Mouse (Mus musculus): ENCODE measurements around the gene Bard1. TPM values are rescaled to one million over a fixed set of nuclear protein-coding genes. Genes with fewer than 3 reads are reported as not detected.

Bard1 gene
- polyA plus RNA-seq (2015; fragmentation: Nextera tagmentation; extraction: Ambion mirVana), result 2.4 and 2.7 TPM in 2 replicates

GRCm38 (mm10) chr1:71102344-71103173, at the start of gene Bard1:
TSS of gene Bard1 (minus strand) at chr1:71103146.
- WGBS, result under 1% methylated on average over 68 of the region's 69 CpGs
- Histone ChIP-seq H3K9ac (peak within 1 kb of the TSS; percentile 73), H3K27ac (peak within 1 kb of the TSS; percentile 77), H3K9me3 (no peaks in the 10 kb centered on the region), H3K36me3 (no peaks in the 10 kb centered on the region), H3K27me3 (no peaks in the 10 kb centered on the region), H3K4me1 (peaks cover 18% of the 10 kb centered on the region), H3K4me3 (peak within 1 kb of the TSS; percentile 82), H3K4me2 (replicated peaks) (peak within 1 kb of the TSS; percentile 68)
- ATAC-seq (ENCODE audit: low FRiP score, low read depth), result peak; percentile 95

- WGBS, result 83% methylated on average over 4 of the region's 4 CpGs
- Histone ChIP-seq H3K9ac (no peak overlapping the region), H3K27me3 (no peaks in the 10 kb centered on the region), H3K4me1 (no peaks in the 10 kb centered on the region), H3K9me3 (peaks cover 3% of the 10 kb centered on the region; the same call in 1 of the 2 replicates), H3K27ac (no peak overlapping the region), H3K4me2 (replicated peaks) (no peak overlapping the region), H3K36me3 (no peaks in the 10 kb centered on the region), H3K4me3 (no peak overlapping the region)
- no peak for ATAC-seq (ENCODE audit: low FRiP score, low read depth)
These were observed 24.2 kb upstream of the Bard1 start for GRCm38 (mm10) chr1:71127171-71127570.

- no peak overlapping the region for H3K9ac ChIP-seq
- no peak overlapping the region for H3K27ac ChIP-seq
- no peaks in the 10 kb centered on the region for H3K36me3 ChIP-seq
- ATAC-seq (ENCODE audit: low FRiP score, low read depth), result no peak
- no peaks in the 10 kb centered on the region for H3K9me3 ChIP-seq
- H3K4me2 ChIP-seq (replicated peaks), result no peak overlapping the region
- 67% methylated on average over 2 of the region's 2 CpGs for WGBS
- H3K4me1 ChIP-seq, result no peaks in the 10 kb centered on the region
- no peaks in the 10 kb centered on the region for H3K27me3 ChIP-seq
- H3K4me3 ChIP-seq, result no peak overlapping the region
These were observed 15.6 kb upstream of the Bard1 start for GRCm38 (mm10) chr1:71118511-71118910.

DNA sequence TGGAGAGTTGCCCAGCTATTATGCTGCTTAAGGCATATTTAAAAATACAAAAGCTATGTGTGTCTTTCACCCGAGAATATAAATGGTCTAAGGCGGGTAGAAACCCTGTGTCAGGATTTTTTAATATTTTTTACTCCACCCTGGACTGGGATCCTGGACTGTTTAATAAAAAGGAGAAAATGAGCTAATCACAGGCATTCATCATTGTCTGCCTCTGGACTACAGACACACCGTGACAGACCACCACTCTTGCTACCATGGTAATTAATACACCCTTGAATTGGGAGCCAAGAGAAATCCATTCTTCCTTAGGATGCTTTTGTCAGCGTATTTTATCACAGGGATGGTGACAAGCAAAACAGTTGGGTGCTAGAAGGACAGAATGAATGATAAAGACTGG, 14.3 kb upstream of the Bard1 start:
- H3K4me1 ChIP-seq, result 0 out of 2 replicates have a peak, but pooled peaks cover under 1% of the 10 kb centered on the region
- H3K36me3 ChIP-seq, result no peaks in the 10 kb centered on the region
- H3K4me3 ChIP-seq, result no peak overlapping the region
- WGBS, result 79% methylated on average over 4 of the region's 4 CpGs
- no peak overlapping the region for H3K9ac ChIP-seq
- H3K27me3 ChIP-seq, result no peaks in the 10 kb centered on the region
- no peak overlapping the region for H3K27ac ChIP-seq
- H3K4me2 ChIP-seq (replicated peaks), result no peak overlapping the region
- no peaks in the 10 kb centered on the region for H3K9me3 ChIP-seq
- ATAC-seq (ENCODE audit: low FRiP score, low read depth), result no peak

DNA sequence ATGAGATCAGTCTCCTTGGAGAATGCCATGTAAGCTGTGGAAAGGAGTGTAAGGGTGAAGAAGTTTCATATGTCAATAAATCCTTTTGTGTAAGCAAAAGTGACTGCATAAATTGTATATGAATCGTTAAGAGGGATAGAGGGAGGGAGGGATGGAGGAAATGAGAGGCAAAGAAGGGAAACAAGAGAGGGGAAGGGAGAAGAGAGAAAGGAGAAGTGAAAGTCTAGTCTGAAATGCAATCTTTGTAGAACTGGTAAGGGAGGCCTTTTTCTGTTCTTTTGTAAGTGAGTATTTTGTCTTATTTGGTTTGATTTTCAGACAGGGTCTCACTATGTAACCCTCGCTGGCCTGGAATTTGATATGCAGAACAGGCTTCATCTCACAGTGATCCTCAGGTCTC, 12.8 kb upstream of the Bard1 start:
- no peak overlapping the region for H3K27ac ChIP-seq
- peaks cover 4% of the 10 kb centered on the region; the same call in 1 of the 2 replicates for H3K4me1 ChIP-seq
- ATAC-seq (ENCODE audit: low FRiP score, low read depth), result no peak
- 69% methylated on average over 2 of the region's 2 CpGs for WGBS
- H3K9me3 ChIP-seq, result no peaks in the 10 kb centered on the region
- no peak overlapping the region for H3K4me2 ChIP-seq (replicated peaks)
- H3K27me3 ChIP-seq, result no peaks in the 10 kb centered on the region
- no peak overlapping the region for H3K4me3 ChIP-seq
- no peaks in the 10 kb centered on the region for H3K36me3 ChIP-seq
- no peak overlapping the region for H3K9ac ChIP-seq

- no peak overlapping the region for H3K9ac ChIP-seq
- no peak overlapping the region for H3K27ac ChIP-seq
- H3K4me2 ChIP-seq (replicated peaks), result peak overlapping the region; percentile 48
- peaks cover 13% of the 10 kb centered on the region for H3K4me1 ChIP-seq
- 10% methylated on average over 10 of the region's 10 CpGs for WGBS
- no peaks in the 10 kb centered on the region for H3K27me3 ChIP-seq
- no peaks in the 10 kb centered on the region for H3K9me3 ChIP-seq
- H3K4me3 ChIP-seq, result no peak overlapping the region
- ATAC-seq (ENCODE audit: low FRiP score, low read depth), result peak; percentile 55; the same call in 1 of the 2 replicates
- H3K36me3 ChIP-seq, result no peaks in the 10 kb centered on the region
These were observed 6.9 kb upstream of the Bard1 start for GRCm38 (mm10) chr1:71109858-71110257.

DNA sequence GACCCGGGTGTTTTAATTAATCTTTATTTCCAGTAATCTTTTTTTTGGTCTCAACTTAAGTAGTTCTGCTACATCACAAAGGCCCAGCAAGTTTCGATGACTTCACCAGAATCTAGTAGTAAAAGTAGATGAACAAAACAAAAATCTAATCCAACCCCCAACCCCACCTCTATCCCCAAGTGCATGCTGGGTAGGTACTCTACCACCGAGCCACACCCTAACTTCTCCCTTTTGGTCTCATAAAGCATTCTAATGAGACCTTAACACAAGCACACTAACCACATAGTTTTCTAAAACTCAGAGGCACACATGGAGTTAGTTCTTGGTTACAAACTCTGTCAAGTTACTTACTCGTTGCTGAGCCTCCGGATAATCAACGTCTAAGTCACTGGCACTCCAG, 3.2 kb upstream of the Bard1 start:
- WGBS, result 92% methylated on average over 6 of the region's 6 CpGs
- no peak overlapping the region for H3K4me3 ChIP-seq

GRCm38 (mm10) chr1:71105724-71106123, 2.8 kb upstream of the Bard1 start:
- H3K27me3 ChIP-seq, result no peaks in the 10 kb centered on the region
- no peaks in the 10 kb centered on the region for H3K36me3 ChIP-seq
- H3K4me3 ChIP-seq, result no peak overlapping the region
- no peaks in the 10 kb centered on the region for H3K9me3 ChIP-seq
- H3K9ac ChIP-seq, result no peak overlapping the region
- peaks cover 15% of the 10 kb centered on the region for H3K4me1 ChIP-seq
- no peak overlapping the region for H3K4me2 ChIP-seq (replicated peaks)
- ATAC-seq (ENCODE audit: low FRiP score, low read depth), result no peak
- 89% methylated on average over 8 of the region's 8 CpGs for WGBS
- no peak overlapping the region for H3K27ac ChIP-seq

More for the DNA sequence above, 3.2 kb upstream of the Bard1 start:
- Histone ChIP-seq H3K36me3 (no peaks in the 10 kb centered on the region), H3K4me1 (peaks cover 15% of the 10 kb centered on the region), H3K9ac (no peak overlapping the region), H3K4me2 (replicated peaks) (no peak overlapping the region), H3K27me3 (no peaks in the 10 kb centered on the region), H3K27ac (no peak overlapping the region), H3K9me3 (no peaks in the 10 kb centered on the region)
- ATAC-seq (ENCODE audit: low FRiP score, low read depth), result no peak

DNA sequence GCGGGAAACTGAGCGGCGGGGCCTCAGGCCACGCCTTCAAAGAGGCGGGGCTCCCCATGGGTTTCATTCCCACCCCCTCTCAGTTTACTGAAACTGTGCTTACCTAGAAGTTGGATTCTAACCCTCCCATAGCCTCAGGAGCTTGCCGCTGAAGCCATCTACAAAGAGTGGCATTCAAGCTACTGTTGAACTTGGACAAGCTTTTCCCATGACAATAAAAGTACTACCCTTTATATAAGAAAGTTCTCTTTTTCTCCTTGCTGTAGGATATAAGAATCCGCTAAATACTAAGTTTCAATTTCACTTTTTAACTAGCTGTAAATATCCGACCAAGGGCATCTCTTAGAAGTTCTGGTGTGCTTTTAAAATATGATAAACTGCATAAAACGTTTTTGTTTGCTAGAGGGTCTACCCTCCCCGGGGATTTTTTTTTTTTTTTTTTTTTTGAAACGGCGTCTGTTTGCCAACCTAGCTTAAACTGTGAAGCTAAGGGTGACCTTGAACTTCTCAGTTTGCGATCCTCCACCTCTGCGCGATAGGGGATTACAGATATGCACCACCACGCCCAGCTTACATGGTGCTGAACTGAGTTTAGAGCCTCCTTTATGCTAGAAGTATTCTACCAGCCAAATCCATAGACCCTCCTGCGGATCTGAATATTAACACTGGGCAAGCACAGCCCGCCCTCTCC, 373 bp upstream of the Bard1 start:
- ATAC-seq (ENCODE audit: low FRiP score, low read depth), result no peak
- Histone ChIP-seq H3K4me2 (replicated peaks) (peak overlapping the region; percentile 68), H3K27me3 (no peaks in the 10 kb centered on the region), H3K4me1 (peaks cover 18% of the 10 kb centered on the region), H3K27ac (peak overlapping the region; percentile 77; the same call in 1 of the 2 replicates), H3K9me3 (no peaks in the 10 kb centered on the region), H3K9ac (0 out of 2 replicates have a peak overlapping the region, but pooled peaks have one; percentile 73), H3K4me3 (peak overlapping the region; percentile 82), H3K36me3 (no peaks in the 10 kb centered on the region)
- 27% methylated on average over 18 of the region's 18 CpGs for WGBS

DNA sequence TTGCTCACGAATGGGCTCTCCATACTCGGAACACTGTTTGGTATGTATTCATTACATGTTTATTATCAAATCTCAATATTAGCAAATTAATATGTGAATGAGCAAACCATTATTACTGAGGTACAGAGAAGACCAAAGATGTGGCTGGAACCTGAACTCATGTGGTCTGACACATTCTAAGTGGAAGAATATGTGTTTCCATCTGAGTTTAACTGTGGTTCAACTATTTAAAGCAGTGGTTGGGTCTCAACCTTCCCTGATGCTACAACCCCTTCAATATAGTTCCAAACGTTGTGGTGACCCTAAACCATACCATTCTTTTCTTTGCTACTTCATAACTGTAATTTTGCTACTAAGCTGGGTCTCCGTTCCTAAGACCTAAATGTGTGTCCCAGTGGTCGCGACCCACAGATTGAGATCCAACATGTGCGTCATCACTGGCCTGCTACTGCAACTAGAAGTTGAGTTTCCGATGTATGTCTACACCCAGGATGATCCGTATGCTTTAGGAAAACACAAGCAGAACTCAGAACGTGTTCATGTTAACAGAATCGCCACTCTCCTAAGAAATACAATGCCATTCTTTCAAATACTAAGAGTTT, 1.5 kb downstream of the Bard1 start:
- no peak overlapping the region for H3K9ac ChIP-seq
- no peak overlapping the region for H3K27ac ChIP-seq
- H3K36me3 ChIP-seq, result no peaks in the 10 kb centered on the region
- no peak for ATAC-seq (ENCODE audit: low FRiP score, low read depth)
- H3K4me2 ChIP-seq (replicated peaks), result peak overlapping the region; percentile 53
- WGBS, result 49% methylated on average over 11 of the region's 11 CpGs
- H3K9me3 ChIP-seq, result no peaks in the 10 kb centered on the region
- peaks cover 18% of the 10 kb centered on the region for H3K4me1 ChIP-seq
- peak overlapping the region; percentile 20; the same call in 1 of the 2 replicates for H3K4me3 ChIP-seq
- no peaks in the 10 kb centered on the region for H3K27me3 ChIP-seq

DNA sequence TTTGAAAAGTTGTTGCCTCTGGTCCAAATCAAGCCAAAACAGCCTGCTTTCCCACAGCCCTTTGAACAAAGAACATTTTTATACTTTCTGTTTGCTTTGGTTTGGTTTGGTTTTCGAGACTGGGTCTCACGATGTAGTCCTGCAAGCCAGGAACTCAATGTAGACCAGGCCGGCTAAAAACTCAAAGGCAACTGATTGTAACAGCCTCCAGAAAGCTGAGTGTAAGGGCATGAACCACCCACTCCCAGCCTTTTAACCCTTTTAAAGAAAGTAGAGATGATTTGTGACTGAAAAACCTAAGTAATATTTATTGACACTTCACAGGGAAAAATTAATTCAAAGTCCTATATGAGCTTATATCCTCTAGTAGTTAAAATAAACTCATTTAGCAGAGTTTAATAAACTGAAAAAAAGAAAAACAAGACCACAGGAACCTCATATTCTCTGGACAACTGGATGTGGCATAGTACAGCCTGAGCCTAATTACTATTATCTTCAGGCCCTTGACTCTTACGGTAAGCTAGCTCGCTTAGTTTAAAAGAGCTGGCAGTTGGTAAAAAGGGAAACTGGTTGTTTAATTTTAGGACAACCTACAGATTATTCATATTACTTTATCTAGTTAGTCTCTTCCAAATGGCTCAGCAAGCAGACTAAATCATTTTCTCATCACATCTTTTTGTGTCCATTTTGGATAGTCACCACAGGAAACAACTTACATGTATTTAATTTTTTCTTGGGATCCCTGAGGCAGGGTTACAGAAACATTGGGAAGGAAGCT, 2.2 kb downstream of the Bard1 start:
- Histone ChIP-seq H3K36me3 (no peaks in the 10 kb centered on the region), H3K4me1 (peaks cover 18% of the 10 kb centered on the region), H3K27ac (no peak overlapping the region), H3K4me2 (replicated peaks) (peak overlapping the region; percentile 53), H3K27me3 (no peaks in the 10 kb centered on the region), H3K9ac (no peak overlapping the region), H3K4me3 (no peak overlapping the region), H3K9me3 (no peaks in the 10 kb centered on the region)
- no peak for ATAC-seq (ENCODE audit: low FRiP score, low read depth)
- WGBS, result 62% methylated on average over 5 of the region's 5 CpGs

Data from limb, embryonic 13.5 days (tissue).